Mouse (Mus musculus) ES-Bruce4 (cell line): ENCODE measurements around the gene Zbtb20. TPM values are rescaled to one million over a fixed set of nuclear protein-coding genes. Genes with fewer than 3 reads are reported as not detected.

Experiments used
- H3K27ac ChIP-seq: 2 replicates; pipeline ENCODE4 v1.5.1; 2012; ENCODE audit warnings: low read length, inconsistent platforms; ENCODE audit not compliant: insufficient read depth
- H3K27me3 ChIP-seq: 2 replicates; pipeline ENCODE4 v1.6.1; 2012; ENCODE audit warnings: mild to moderate bottlenecking, low read length, inconsistent platforms; ENCODE audit not compliant: control insufficient read depth, poor library complexity, insufficient read depth, severe bottlenecking
- H3K36me3 ChIP-seq: 2 replicates; pipeline ENCODE4 v1.6.1; 2012; ENCODE audit warnings: inconsistent platforms, mild to moderate bottlenecking, low read length, moderate library complexity; ENCODE audit not compliant: control insufficient read depth, poor library complexity, insufficient read depth, severe bottlenecking
- H3K4me1 ChIP-seq: one replicate; pipeline ENCODE4 v1.8.1; 2011; ENCODE audit warnings: low read length; ENCODE audit not compliant: control insufficient read depth, insufficient read depth
- H3K4me3 ChIP-seq: 2 replicates; pipeline ENCODE4 v1.5.1; 2011; ENCODE audit warnings: low read depth, mild to moderate bottlenecking, low read length
- H3K9ac ChIP-seq: 2 replicates; pipeline ENCODE4 v1.6.1; 2012; ENCODE audit warnings: low read depth, mild to moderate bottlenecking, inconsistent platforms; ENCODE audit not compliant: poor library complexity, severe bottlenecking
- H3K9me3 ChIP-seq: replicated peaks from 2 replicates; pipeline ENCODE4 v1.6.1; 2012; ENCODE audit warnings: mild to moderate bottlenecking, low read length, inconsistent platforms; ENCODE audit not compliant: control insufficient read depth, poor library complexity, insufficient read depth, severe bottlenecking
- CTCF ChIP-seq: IDR thresholded peaks from one replicate; pipeline ENCODE4 v1.8.1; 2011; ENCODE audit warnings: low read depth, low read length
- EP300 ChIP-seq: IDR thresholded peaks from 2 replicates; pipeline ENCODE4 v1.6.1; 2011; ENCODE audit warnings: low read depth, low read length; ENCODE audit not compliant: insufficient read depth
- POLR2A ChIP-seq: IDR thresholded peaks from one replicate; pipeline ENCODE4 v1.8.1; 2011; ENCODE audit warnings: low read length; ENCODE audit not compliant: insufficient read depth
- polyA plus RNA-seq: library from polyadenylated mRNA; stranded (reverse); fragments of >200 nt; gene quantifications from 2 replicates; pipeline ENCODE4 v1.2.4, GENCODE M21; 2011; ENCODE audit warnings: low read depth; ENCODE audit not compliant: missing spikeins, insufficient read depth, insufficient read length

Gene Zbtb20
- polyA plus RNA-seq, 1 experiment: 9.9 TPM

DNA sequence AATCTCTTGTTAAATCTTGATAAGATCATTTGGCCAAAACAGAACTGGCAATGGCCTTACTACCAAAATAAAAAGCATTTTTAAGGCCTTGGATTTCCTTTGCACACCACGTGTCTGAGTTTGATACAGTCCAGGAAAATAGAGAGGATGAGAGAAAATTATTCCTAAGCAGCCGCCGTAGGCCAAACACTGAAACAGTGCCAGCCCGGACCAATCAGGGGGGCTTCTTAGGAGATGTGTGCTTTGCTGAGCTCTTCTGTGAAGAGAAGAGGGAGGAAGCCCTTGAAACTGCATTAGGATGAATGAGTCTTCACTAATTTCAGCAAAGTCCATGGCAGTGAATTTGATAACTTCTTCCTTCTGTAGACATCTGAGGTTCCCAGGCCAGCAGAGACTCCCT lies 635.9 kb downstream of the Zbtb20 start:
- no peak overlapping the region for H3K27ac ChIP-seq
- H3K36me3 ChIP-seq: no peaks in the 10 kb centered on the region
- no peaks in the 10 kb centered on the region for H3K9me3 ChIP-seq
- TF ChIP-seq POLR2A: no peak
- TF ChIP-seq EP300: no peak
- no peak for TF ChIP-seq CTCF
- no peak overlapping the region for H3K9ac ChIP-seq
- no peaks in the 10 kb centered on the region for H3K27me3 ChIP-seq
- no peak overlapping the region for H3K4me3 ChIP-seq
- H3K4me1 ChIP-seq: no peaks in the 10 kb centered on the region

DNA sequence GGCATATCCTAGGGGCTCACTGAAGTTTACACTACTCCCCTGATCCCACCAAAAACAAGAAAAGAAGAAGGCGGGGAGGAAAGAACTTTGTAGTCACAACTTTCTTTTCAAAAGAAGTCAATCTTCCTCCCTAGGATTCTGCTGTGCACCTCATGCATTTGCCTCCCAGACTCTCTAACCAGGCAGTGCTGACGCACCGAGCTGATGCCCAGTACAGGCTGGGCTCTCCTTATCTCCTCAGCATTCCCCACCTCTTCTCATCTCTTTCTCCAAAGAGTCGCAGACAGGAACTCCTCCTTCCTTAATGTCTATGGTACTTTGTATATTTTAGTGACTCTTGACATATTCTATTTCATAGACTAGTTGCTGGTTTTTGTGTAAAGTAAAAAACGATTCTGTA lies 638.3 kb downstream of the Zbtb20 start:
- Histone ChIP-seq H3K27me3 (no peaks in the 10 kb centered on the region), H3K4me3 (no peak overlapping the region), H3K27ac (no peak overlapping the region), H3K4me1 (no peaks in the 10 kb centered on the region), H3K9ac (no peak overlapping the region), H3K36me3 (no peaks in the 10 kb centered on the region), H3K9me3 (no peaks in the 10 kb centered on the region)
- TF ChIP-seq POLR2A (no peak), CTCF (no peak), EP300 (no peak)

GRCm38 (mm10) chr16:43515538-43515937 lies 639.9 kb downstream of the Zbtb20 start:
- H3K9me3 ChIP-seq: no peaks in the 10 kb centered on the region
- no peaks in the 10 kb centered on the region for H3K36me3 ChIP-seq
- TF ChIP-seq EP300: no peak
- TF ChIP-seq POLR2A: no peak
- no peak for TF ChIP-seq CTCF
- no peaks in the 10 kb centered on the region for H3K27me3 ChIP-seq
- no peaks in the 10 kb centered on the region for H3K4me1 ChIP-seq
- no peak overlapping the region for H3K9ac ChIP-seq
- H3K4me3 ChIP-seq: no peak overlapping the region
- H3K27ac ChIP-seq: no peak overlapping the region

- Histone ChIP-seq H3K9me3 (no peaks in the 10 kb centered on the region), H3K4me1 (no peaks in the 10 kb centered on the region), H3K27ac (no peak overlapping the region), H3K36me3 (no peaks in the 10 kb centered on the region), H3K9ac (no peak overlapping the region), H3K27me3 (no peaks in the 10 kb centered on the region), H3K4me3 (no peak overlapping the region)
- TF ChIP-seq EP300: no peak
- TF ChIP-seq CTCF: no peak
- no peak for TF ChIP-seq POLR2A
These were observed 644.6 kb downstream of the Zbtb20 start for GRCm38 (mm10) chr16:43520274-43520673.

DNA sequence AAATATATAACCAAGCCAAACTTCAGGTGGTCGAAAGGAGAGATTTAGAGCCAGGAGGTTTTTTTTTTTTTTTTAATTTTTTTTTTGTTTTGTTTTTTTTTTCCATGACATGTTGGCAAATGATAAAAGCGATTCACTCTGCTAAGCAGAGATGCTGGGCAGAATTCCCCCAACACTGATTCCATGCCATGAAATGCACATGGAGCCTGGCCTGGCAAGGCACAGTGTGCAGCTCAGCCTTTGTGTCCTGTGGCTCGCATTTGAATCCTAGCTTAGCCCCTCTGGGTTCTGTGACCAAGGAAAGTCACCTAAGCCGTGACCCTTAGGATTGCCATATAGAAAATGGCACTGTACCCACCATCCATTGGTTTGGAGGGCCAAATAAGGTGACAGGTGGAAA lies 646.8 kb downstream of the Zbtb20 start:
- no peaks in the 10 kb centered on the region for H3K36me3 ChIP-seq
- H3K27me3 ChIP-seq: no peaks in the 10 kb centered on the region
- H3K4me1 ChIP-seq: no peaks in the 10 kb centered on the region
- TF ChIP-seq CTCF (no peak), POLR2A (no peak), EP300 (no peak)
- no peak overlapping the region for H3K4me3 ChIP-seq
- H3K9ac ChIP-seq: no peak overlapping the region
- no peaks in the 10 kb centered on the region for H3K9me3 ChIP-seq
- no peak overlapping the region for H3K27ac ChIP-seq

DNA sequence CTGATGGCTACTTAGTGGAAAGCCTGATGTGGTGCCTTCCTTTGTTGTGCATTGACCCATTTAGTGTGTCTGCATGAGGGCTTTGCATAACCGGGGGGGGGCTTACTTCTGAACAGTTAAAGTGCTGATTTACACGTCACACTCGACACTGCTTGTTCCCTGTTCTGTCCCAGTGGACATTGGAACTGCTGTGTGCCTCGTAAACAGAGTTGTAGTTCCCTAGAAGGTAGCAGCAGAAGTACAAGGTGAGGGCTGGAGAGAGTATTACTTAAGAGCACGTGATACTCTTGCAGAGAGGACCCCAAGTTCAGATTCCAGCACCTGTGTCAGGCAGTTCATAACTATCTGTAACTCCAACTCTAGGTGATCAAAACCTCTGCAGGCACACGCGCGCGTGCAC lies 648.5 kb downstream of the Zbtb20 start:
- no peaks in the 10 kb centered on the region for H3K36me3 ChIP-seq
- H3K4me1 ChIP-seq: no peaks in the 10 kb centered on the region
- no peaks in the 10 kb centered on the region for H3K27me3 ChIP-seq
- H3K27ac ChIP-seq: no peak overlapping the region
- H3K4me3 ChIP-seq: no peak overlapping the region
- H3K9me3 ChIP-seq: no peaks in the 10 kb centered on the region
- no peak for TF ChIP-seq EP300
- no peak for TF ChIP-seq CTCF
- TF ChIP-seq POLR2A: no peak
- H3K9ac ChIP-seq: no peak overlapping the region
